Mouse (Mus musculus) kidney, adult 2 months (tissue): ENCODE measurements around the gene Atp1a1. TPM values are rescaled to one million over a fixed set of nuclear protein-coding genes. Genes with fewer than 3 reads are reported as not detected.

Source experiments
- DNase-seq: peaks from one replicate; pipeline ENCODE4 v3.0.0; 2021
- H3K27ac ChIP-seq: fragments of 200-500 bp; 2 replicates; pipeline ENCODE4 v1.5.1; 2012; ENCODE audit warnings: low read depth, low read length, control low read depth, inconsistent platforms; ENCODE audit not compliant: insufficient read depth
- H3K27me3 ChIP-seq: fragments of 200-500 bp; replicated peaks from 2 replicates; pipeline ENCODE4 v1.6.1; 2012; ENCODE audit warnings: mild to moderate bottlenecking, moderate library complexity, low read length, inconsistent platforms; ENCODE audit not compliant: control insufficient read depth, insufficient read depth
- H3K36me3 ChIP-seq: fragments of 200-500 bp; 2 replicates; pipeline ENCODE4 v1.6.1; 2012; ENCODE audit warnings: mild to moderate bottlenecking, moderate library complexity, low read length, inconsistent platforms; ENCODE audit not compliant: control insufficient read depth, insufficient read depth
- H3K4me1 ChIP-seq: fragments of 200-500 bp; 2 replicates; pipeline ENCODE4 v1.6.1; 2011; ENCODE audit warnings: low read length; ENCODE audit not compliant: control insufficient read depth, insufficient read depth
- H3K4me3 ChIP-seq: fragments of 200-500 bp; 2 replicates; pipeline ENCODE4 v1.5.1; 2011; ENCODE audit warnings: mild to moderate bottlenecking, low read depth, low read length, control low read depth; ENCODE audit not compliant: insufficient read depth
- CTCF ChIP-seq: fragments of 200-500 bp; conservative IDR thresholded peaks from 2 replicates; pipeline ENCODE4 v1.5.1; 2011; ENCODE audit warnings: low read depth, mild to moderate bottlenecking, control low read depth, low read length, moderate library complexity, mixed read lengths; ENCODE audit not compliant: insufficient read depth, insufficient read length
- POLR2A ChIP-seq: fragments of 200-500 bp; IDR thresholded peaks from one replicate; pipeline ENCODE4 v1.6.1; 2011; ENCODE audit warnings: low read depth, low read length, control low read depth
- WGBS: fragments of 180-500 bp; shearing (Covaris S2); methylation state at CpG from one replicate; pipeline ENCODE4 v1.1.7; 2018; 5-methylcytosine and 5-hydroxymethylcytosine counted together
- polyA plus RNA-seq: library from polyadenylated mRNA; depleted of rRNA; stranded (reverse); fragments of >200 nt; gene quantifications from 2 replicates; pipeline ENCODE4 v1.2.3, GENCODE M21; 2012; rRNA removed

The Atp1a1 gene
- polyA plus RNA-seq, 1 experiment: 2,267 TPM

DNA sequence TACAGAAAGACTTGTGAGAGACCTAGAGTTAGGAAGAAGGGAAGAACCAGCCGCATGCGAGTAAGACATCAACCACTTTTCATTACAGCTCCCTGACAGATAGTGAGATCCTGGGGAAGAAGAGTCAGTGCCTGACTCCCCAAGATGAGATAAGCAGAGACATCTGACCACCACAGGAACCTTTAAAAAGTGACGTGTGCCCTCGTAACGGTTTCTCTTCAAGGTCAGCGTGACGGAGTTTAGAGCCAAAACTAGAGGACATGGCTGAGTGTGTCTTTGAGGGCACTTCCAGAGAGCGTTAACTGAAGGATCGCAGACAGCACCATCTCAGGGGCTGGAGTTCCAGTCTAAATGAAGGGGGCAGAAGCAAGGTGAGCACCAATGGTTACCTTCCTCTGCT lies 70.2 kb downstream of the Atp1a1 start:
- peaks cover 6% of the 10 kb centered on the region; the same call in 1 of the 2 replicates for H3K4me1 ChIP-seq
- no peaks in the 10 kb centered on the region for H3K27me3 ChIP-seq
- H3K36me3 ChIP-seq: no peaks in the 10 kb centered on the region
- no peak for DNase-seq
- TF ChIP-seq POLR2A (no peak), CTCF (no peak)
- WGBS: 96% methylated on average over 9 of the region's 9 CpGs
- H3K4me3 ChIP-seq: no peak overlapping the region
- H3K27ac ChIP-seq: no peak overlapping the region

DNA sequence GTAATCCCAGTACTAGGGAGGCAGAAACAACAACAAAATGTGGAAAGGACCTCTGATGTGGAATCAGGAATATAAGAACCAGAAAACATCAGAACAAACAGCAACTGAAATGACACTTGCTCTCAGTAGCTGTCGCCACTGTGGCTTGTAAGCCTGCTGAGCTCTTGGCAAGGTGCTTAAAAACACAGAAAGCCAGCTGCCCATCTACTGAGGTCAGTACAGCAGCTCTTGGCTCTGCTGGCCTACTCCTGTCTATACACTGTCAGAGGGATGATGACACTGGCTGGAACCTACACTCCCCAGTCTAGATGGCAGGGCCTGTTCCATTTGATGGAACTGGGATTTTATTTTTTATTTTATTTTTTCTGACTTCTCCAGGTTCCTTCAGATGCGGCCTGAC lies 71.1 kb downstream of the Atp1a1 start:
- TF ChIP-seq CTCF (no peak), POLR2A (no peak)
- no peaks in the 10 kb centered on the region for H3K36me3 ChIP-seq
- 80% methylated on average over 2 of the region's 2 CpGs for WGBS
- H3K4me3 ChIP-seq: no peak overlapping the region
- DNase-seq: no peak
- H3K27ac ChIP-seq: no peak overlapping the region
- H3K27me3 ChIP-seq: no peaks in the 10 kb centered on the region
- H3K4me1 ChIP-seq: peaks cover 8% of the 10 kb centered on the region; the same call in 1 of the 2 replicates

- WGBS: 82% methylated on average over 10 of the region's 10 CpGs
- Histone ChIP-seq H3K27me3 (no peaks in the 10 kb centered on the region), H3K36me3 (no peaks in the 10 kb centered on the region)
Measured at GRCm38 (mm10) chr3:101530928-101531327, 73.6 kb downstream of the Atp1a1 start.

GRCm38 (mm10) chr3:101528900-101529594 lies 75.4 kb downstream of the Atp1a1 start:
- Histone ChIP-seq H3K27ac (peak overlapping the region; percentile 66), H3K4me3 (no peak overlapping the region), H3K36me3 (no peaks in the 10 kb centered on the region), H3K4me1 (peaks cover 30% of the 10 kb centered on the region), H3K27me3 (no peaks in the 10 kb centered on the region)
- DNase-seq: peak; percentile 66
- WGBS: 25% methylated on average over 8 of the region's 8 CpGs
- TF ChIP-seq POLR2A (no peak), CTCF (no peak)

More at GRCm38 (mm10) chr3:101530928-101531327, 73.6 kb downstream of the Atp1a1 start:
- no peak for DNase-seq
- TF ChIP-seq CTCF (no peak), POLR2A (no peak)
- no peak overlapping the region for H3K27ac ChIP-seq
- peaks cover 25% of the 10 kb centered on the region for H3K4me1 ChIP-seq
- no peak overlapping the region for H3K4me3 ChIP-seq

DNA sequence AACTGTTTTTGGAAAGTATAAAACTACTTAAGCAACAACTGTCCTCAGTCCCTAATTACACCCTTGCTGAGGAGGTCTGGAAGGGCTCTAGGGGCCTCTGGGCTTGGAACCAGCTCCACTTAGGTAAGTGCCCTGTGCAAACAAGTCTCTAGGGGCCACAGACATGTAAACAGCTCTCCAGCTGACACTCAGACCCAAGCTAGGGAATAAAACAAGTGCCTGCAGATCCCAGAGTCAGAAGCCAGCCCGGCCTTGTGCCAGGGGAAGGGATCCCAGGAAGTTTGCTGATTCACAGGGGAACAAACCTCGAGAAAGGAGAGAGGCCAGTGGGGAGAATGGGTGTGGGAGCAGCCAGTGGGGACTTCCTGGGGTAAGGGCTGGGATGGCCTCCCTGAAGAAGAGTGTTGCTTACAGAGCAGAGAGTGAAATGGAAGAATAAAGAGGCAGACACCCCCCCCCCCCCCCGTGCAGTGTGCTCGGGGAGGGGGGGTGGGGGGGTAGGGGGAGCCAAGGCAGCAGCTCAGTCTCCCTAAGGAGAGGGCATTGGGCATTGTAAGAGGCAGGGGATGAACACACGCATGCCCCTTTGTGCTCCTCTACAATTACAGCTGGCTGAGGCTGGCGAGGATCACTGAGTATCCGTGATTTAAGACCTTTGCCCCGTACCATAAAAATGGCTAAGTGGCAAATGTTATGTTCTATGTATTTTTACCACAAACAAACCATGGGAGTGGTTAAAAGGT lies 76.2 kb downstream of the Atp1a1 start:
- no peak for TF ChIP-seq POLR2A
- no peak for TF ChIP-seq CTCF
- Histone ChIP-seq H3K27ac (peak overlapping the region; percentile 96), H3K4me3 (no peak overlapping the region), H3K4me1 (peaks cover 30% of the 10 kb centered on the region), H3K36me3 (no peaks in the 10 kb centered on the region), H3K27me3 (no peaks in the 10 kb centered on the region)
- 34% methylated on average over 8 of the region's 8 CpGs for WGBS
- DNase-seq: peak; percentile 74

DNA sequence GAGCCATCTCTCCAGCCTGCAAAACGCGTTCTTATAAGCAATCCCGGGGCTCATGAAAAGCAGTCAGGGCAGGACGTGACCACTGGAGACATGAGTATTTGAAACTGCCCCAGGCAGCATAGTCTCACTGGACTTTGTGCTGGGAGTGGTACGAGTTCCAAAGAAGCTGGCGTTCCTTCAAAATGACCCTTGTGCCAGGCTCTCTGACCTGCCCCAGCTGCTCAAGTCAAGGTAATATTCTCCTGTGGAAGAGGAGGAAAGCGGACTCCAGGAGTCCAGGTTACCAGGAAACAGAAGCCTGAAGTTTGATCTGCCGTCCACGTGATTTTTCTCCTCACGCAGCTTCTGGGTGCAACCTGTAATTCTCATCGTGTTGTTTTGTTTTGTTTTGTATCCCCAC lies 77.9 kb downstream of the Atp1a1 start:
- WGBS: 24% methylated on average over 11 of the region's 11 CpGs
- no peak for TF ChIP-seq CTCF
- TF ChIP-seq POLR2A: no peak
- H3K4me1 ChIP-seq: peaks cover 39% of the 10 kb centered on the region
- no peak overlapping the region for H3K4me3 ChIP-seq
- H3K36me3 ChIP-seq: no peaks in the 10 kb centered on the region
- H3K27me3 ChIP-seq: no peaks in the 10 kb centered on the region
- H3K27ac ChIP-seq: peak overlapping the region; percentile 86
- peak; percentile 96 for DNase-seq

Other genes starting within 250 kb of the Atp1a1 start
- 2.6 and 2.9 TPM in 2 replicates for gene Igsf3, start 227.6 kb downstream of the Atp1a1 start, polyA plus RNA-seq
- 1.8 TPM in 2 replicates for gene Mab21l3, start 244.3 kb upstream of the Atp1a1 start, polyA plus RNA-seq